Mouse (Mus musculus): Measurements from ENCODE around the gene Vmn2r101.

The Vmn2r101 gene

DNA sequence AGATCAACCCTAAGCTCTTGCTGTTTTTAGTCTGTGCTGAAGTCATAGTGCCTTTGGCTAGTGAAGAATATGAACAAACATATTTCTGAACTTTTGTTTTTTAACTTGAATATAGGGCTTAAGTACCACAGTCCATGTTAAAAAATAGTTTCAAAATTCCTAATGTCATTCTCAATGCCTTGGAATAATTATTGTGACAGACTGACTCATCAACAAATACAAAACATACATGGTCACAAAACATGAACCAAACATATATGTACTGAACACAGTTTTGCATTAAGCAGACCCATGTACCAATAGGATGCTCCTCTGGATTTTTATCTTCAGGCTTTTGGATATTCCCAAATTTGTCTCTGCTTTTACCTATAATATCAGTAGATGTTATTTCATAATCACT is at the start of gene Vmn2r101:
Gene Vmn2r101 (plus strand): TSS at position 301 of the 400 bp plus-strand sequence.
- in situ Hi-C loops (cut with MseI, MboI): no loop called here

DNA sequence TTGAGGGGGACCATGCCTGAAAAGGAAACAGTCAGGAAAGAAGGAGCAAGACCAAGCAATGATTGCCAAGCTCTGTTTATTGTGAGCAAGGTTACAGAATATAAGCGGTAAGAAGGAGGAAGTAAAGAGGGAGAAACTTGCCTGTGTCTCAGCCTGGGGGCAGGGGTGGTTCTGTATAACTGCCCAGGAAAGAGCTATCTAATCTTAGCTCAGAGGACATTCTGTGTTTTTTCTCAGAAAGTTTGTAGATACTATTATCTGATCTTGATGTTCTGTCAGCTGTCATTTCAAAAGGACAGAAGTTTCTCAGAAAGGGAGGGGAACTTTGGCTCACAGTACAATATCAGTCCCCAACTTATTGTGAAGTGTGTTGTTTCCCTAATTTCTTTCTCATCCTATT is 52.3 kb downstream of the Vmn2r101 start:
- in situ Hi-C loops (cut with MseI, MboI): loop anchor here in 1 of 2 experiments (5.0 kb wide), 1 partner anchor 47 kb away; no protein-coding TSS in a partner anchor

DNA sequence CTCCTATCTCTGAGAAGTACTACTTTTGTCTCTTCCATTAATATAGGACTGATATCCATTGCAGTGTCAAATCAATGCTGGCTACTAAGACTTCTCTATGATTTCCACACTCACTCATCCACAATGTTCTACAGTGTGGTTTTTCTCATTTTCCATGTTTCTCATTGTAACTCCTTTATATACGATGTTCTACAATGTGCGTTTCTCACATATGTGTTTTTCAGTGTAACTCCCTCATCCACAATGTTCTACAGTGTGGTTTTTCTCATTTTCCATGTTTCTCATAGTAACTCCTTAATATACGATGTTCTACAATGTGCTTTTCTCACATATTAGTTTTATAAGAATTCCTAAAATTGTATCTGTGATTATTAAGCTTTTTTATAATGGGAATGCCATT is 81.4 kb downstream of the Vmn2r101 start:
- in situ Hi-C loops (cut with MseI, MboI): no loop called here

DNA sequence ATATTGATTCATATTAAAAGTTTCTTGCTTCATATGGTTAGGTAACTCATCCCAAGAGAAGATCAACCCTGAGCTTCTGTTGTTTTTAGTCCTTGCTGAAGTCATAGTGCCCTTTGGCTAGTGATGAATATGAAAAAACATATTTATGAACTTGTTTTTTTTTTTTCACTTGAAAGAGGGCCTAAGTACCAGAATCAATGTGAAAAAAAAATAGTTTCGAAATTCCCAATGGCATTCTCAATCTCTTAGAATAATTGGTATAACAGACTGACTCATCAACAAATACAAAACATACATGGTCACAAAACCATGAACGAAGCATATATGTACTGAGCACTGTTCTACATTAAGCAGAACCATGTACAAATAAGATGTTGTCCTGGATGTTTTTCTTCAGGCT is 83.0 kb downstream of the Vmn2r101 start, which contains the start of gene Vmn2r102:
Gene Vmn2r102 (plus strand): TSS at position 301 of the 400 bp plus-strand sequence.
- in situ Hi-C loops (cut with MseI, MboI): no loop called here

Data from mouse trophoblast stem cell (cell line).